In genomic region chr13:42051202-42051906, GRCm38 (mm10) we compare ENCODE assay signal across 8 mouse cellular contexts. TPM values are rescaled to one million over a fixed set of nuclear protein-coding genes. Genes with fewer than 3 reads are reported as not detected.
DNase-seq lines count a peak whose midpoint lies in the region; ATAC-seq and TF ChIP-seq lines count a peak whose summit lies in the region.

No protein-coding gene starts in this region.

- peak overlapping the region; percentile 79 for H3K4me2 ChIP-seq in lung, embryonic 15.5 days

- TF ChIP-seq CTCF in olfactory bulb, adult 2 months (IDR thresholded peaks at IDR 0.05; ENCODE audit: insufficient read depth, low read depth, low read length), result no peak

- peak overlapping the region; percentile 98 for H3K4me3 ChIP-seq in lung, embryonic 15.5 days
- H3K4me3 ChIP-seq in olfactory bulb, adult 2 months (ENCODE audit: insufficient read depth, low read depth, low read length), result peak overlapping the region; percentile 36

- H3K9ac ChIP-seq in lung, embryonic 15.5 days, result peak overlapping the region; percentile 65

- peaks cover 11% of the 10 kb centered on the region for H3K36me3 ChIP-seq in lung, embryonic 15.5 days

- peak; percentile 72 to 79 for ATAC-seq in hematopoietic stem cell, adult 5-6 weeks (replicated peaks in 1 of 2; ENCODE audit: insufficient read depth in 1 of 2, low FRiP score in 2 of 2, low TSS enrichment in 1 of 2, low read depth in 1 of 2, poor library complexity in 2 of 2, severe bottlenecking in 2 of 2)
- ATAC-seq in lung, embryonic 15.5 days (ENCODE audit: borderline replicate concordance, extremely low read depth, low FRiP score, low TSS enrichment), result peak; percentile 88

- H3K27me3 ChIP-seq in lung, embryonic 15.5 days, result no peaks in the 10 kb centered on the region

- peak; percentile 94 for DNase-seq in MN1 (ENCODE audit: low spot score)
- peak; percentile 92 for DNase-seq in cerebellum, adult 8-10 months
- DNase-seq in forelimb bud, embryonic 11.5 days (ENCODE audit: low read depth, low spot score), result peak; percentile 95
- DNase-seq in layer of hippocampus, adult 9-10 months (ENCODE audit: low spot score), result peak; percentile 68
- peak; percentile 98 to 99 for DNase-seq in thymus, adult 18-20 months

- peak overlapping the region; percentile 98 for H3K27ac ChIP-seq in lung, embryonic 15.5 days
- H3K27ac ChIP-seq in olfactory bulb, adult 2 months (ENCODE audit: insufficient read depth, low read depth, low read length), result no peak overlapping the region

- H3K9me3 ChIP-seq in lung, embryonic 15.5 days, result no peaks in the 10 kb centered on the region

- under 1% methylated on average over 30 of the region's 51 CpGs for WGBS in lung, embryonic 15.5 days
- under 1% methylated on average over 32 of the region's 51 CpGs for WGBS in olfactory bulb, adult 2 months

- peaks cover 13% of the 10 kb centered on the region for H3K4me1 ChIP-seq in lung, embryonic 15.5 days
- peaks cover 4% of the 10 kb centered on the region; the same call in 1 of the 2 replicates for H3K4me1 ChIP-seq in olfactory bulb, adult 2 months (ENCODE audit: control insufficient read depth, insufficient read depth, low read length)

- TF ChIP-seq POLR2A in olfactory bulb, adult 2 months (IDR thresholded peaks at IDR 0.05; ENCODE audit: insufficient read depth, low read depth, low read length), result no peak

RNA-seq across cellular contexts. Expression of gene Hivep1, which starts 0.5 kb away (rescaled TPM):
- 14.1 and 23.1 TPM in 2 replicates for total RNA-seq in hematopoietic stem cell, adult 5-6 weeks (2017)
- 11.0 and 12.8 TPM in 2 replicates for polyA plus RNA-seq in lung, embryonic 15.5 days (2015; fragmentation: Nextera tagmentation; extraction: Ambion mirVana)
- not detected in 2 replicates for polyA plus RNA-seq in olfactory bulb, adult 2 months (2012; ENCODE audit: insufficient read depth, insufficient read length, low replicate concordance, missing spikeins)
